Mouse (Mus musculus): ENCODE results near the gene Myd88. TPM values are rescaled to one million over a fixed set of nuclear protein-coding genes. Genes with fewer than 3 reads are reported as not detected.

The Myd88 gene
- 5.8 and 6.4 TPM in 2 replicates for polyA plus RNA-seq (2012; rRNA removed)
- polyA plus RNA-seq (2014; fragmentation: Nextera tagmentation; extraction: Ambion mirVana): 15.0 and 15.8 TPM in 2 replicates

DNA sequence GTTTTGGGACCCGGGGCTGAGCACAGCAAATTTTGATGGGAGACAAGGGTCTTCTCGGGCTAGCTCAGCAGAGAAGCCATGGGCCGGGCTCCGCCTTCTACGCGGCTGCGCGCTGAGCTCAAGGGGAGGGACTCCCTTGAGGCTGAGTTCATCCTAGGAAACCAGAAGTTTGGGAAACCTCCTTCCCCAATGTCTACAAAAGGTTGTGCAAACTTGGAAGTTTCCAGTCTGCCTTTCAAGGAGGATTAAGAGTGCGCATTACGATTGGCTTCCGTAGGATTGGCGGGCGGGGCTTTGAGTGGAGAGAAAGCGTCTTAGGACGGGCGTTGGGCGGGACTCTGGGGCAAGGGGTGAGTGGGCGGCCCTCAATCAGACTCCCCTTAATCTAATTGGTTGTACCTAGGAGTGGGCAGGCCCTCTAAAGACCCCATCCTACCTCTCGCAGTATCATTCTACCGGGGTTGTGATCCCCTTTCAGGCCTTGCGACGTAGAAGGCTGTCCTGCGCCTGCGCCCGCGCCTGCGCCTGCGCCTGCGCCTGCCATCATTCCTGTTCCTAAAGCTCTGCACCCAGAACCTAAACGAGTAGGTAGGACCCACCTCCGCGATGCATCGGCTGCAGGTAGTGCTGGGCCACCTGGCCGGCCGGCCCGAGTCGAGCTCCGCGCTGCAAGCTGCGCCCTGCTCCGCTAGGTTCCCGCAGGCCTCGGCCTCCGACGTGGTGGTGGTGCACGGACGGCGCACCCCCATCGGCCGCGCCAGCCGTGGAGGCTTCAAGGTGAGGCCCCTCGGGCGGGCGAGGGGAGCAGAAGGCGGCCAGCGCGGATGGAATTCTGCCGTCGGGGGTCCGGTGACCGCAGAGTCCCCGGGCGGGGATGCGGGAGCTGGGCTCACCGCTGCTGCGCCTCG is at the start of gene Myd88:
TSS of gene Myd88 (minus strand) at position 503 of the 908 bp plus-strand sequence.
- Histone ChIP-seq H3K9ac (replicated peaks) (peak within 1 kb of the TSS; percentile 92), H3K9me3 (ENCODE audit: control insufficient read depth, low read length) (no peaks in the 10 kb centered on the region)
- no peak for TF ChIP-seq CTCF (IDR thresholded peaks at IDR 0.05; ENCODE audit: low read depth)
- TF ChIP-seq EP300 (IDR thresholded peaks at IDR 0.05; ENCODE audit: low read depth): no peak

DNA sequence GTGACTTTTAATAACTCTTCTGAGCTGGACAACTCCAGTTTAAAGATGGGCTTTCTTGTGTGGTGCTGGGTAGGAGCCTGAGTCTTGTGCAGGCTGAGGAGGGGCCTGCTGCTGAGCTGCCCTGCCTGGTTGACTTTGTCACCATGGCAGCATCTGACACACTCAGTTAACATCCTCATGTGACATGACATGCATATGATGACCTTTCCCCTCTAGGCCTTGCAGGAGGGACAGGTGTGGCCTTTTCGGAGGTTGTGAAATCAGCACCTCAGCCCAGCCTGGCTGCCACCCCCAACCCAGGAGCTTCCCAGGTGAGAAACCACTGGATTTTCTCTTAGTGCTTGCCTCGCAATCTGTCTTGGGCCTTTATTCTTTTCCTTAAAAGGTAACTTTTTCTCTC is 49.0 kb upstream of the Myd88 start:
- Histone ChIP-seq H3K9me3 (ENCODE audit: control insufficient read depth, low read length) (no peaks in the 10 kb centered on the region), H3K4me1 (replicated peaks; ENCODE audit: control insufficient read depth in 2 of 2, insufficient read depth in 2 of 2, low read length in 1 of 2) (no peaks in the 10 kb centered on the region), H3K9ac (replicated peaks) (no peak overlapping the region), H3K4me2 (ENCODE audit: low read depth) (no peak overlapping the region), H3K4me3 (ENCODE audit: insufficient read depth in 1 of 2, low read depth in 2 of 2, low read length in 2 of 2) (no peak overlapping the region), H3K36me3 (replicated peaks; ENCODE audit: control insufficient read depth, insufficient read depth, low read depth) (no peaks in the 10 kb centered on the region), H3K27me3 (ENCODE audit: control insufficient read depth, insufficient read depth, low read length) (no peaks in the 10 kb centered on the region), H3K27ac (no peak overlapping the region)
- WGBS (ENCODE audit: insufficient replicate concordance): 72% methylated on average over 2 of the region's 2 CpGs
- ATAC-seq (ENCODE audit: insufficient read depth) (peak; percentile 23; the same call in 1 of the 2 replicates), DNase-seq (ENCODE audit: low read depth in 3 of 3, low spot score in 3 of 3) (no peak)
- TF ChIP-seq CTCF (IDR thresholded peaks at IDR 0.05; ENCODE audit: low read depth): no peak
- TF ChIP-seq EP300 (IDR thresholded peaks at IDR 0.05; ENCODE audit: low read depth): no peak

More for the DNA sequence above, at the start of gene Myd88:
- H3K27me3 ChIP-seq (ENCODE audit: control insufficient read depth, insufficient read depth, low read length): no peaks in the 10 kb centered on the region
- peak; percentile 95 for ATAC-seq (ENCODE audit: insufficient read depth)
- H3K4me3 ChIP-seq (ENCODE audit: insufficient read depth in 1 of 2, low read depth in 2 of 2, low read length in 2 of 2): peak within 1 kb of the TSS; percentile 81 to 94
- under 1% methylated on average over 68 of the region's 68 CpGs for WGBS (ENCODE audit: insufficient replicate concordance)
- peak within 1 kb of the TSS; percentile 92 for H3K27ac ChIP-seq
- peak within 1 kb of the TSS; percentile 99 for H3K4me2 ChIP-seq (ENCODE audit: low read depth)
- peaks cover 11 to 23% of the 10 kb centered on the region in 2 experiments for H3K4me1 ChIP-seq (replicated peaks; ENCODE audit: control insufficient read depth in 2 of 2, insufficient read depth in 2 of 2, low read length in 1 of 2)
- H3K36me3 ChIP-seq (replicated peaks; ENCODE audit: control insufficient read depth, insufficient read depth, low read depth): no peaks in the 10 kb centered on the region
- DNase-seq (ENCODE audit: low read depth in 3 of 3, low spot score in 3 of 3): peak; percentile 84 to 89 (median 86)

DNA sequence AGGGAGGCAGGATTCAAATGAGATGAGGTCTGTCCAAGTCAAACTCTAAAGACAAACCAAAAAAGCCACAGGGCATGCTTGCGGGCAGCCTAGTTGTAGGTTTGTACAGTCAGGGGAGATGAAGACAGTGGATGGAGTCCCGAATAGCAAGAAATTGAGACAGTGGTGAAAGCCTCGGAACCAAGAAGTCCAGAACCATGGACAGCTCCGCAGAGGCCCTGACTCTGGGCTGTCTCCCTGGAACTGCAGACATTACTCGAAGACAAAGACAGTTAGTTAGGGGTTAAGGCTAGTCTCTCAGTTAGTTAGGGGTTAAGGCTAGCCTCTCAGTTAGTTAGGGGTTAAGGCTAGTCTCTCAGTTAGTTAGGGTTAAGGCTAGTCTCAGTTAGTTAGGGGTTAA is 47.7 kb upstream of the Myd88 start:
- TF ChIP-seq EP300 (IDR thresholded peaks at IDR 0.05; ENCODE audit: low read depth) (no peak), CTCF (IDR thresholded peaks at IDR 0.05; ENCODE audit: low read depth) (no peak)
- no peaks in the 10 kb centered on the region for H3K9me3 ChIP-seq (ENCODE audit: control insufficient read depth, low read length)
- H3K4me2 ChIP-seq (ENCODE audit: low read depth): no peak overlapping the region
- no peaks in the 10 kb centered on the region for H3K27me3 ChIP-seq (ENCODE audit: control insufficient read depth, insufficient read depth, low read length)
- no peak overlapping the region for H3K27ac ChIP-seq
- H3K36me3 ChIP-seq (replicated peaks; ENCODE audit: control insufficient read depth, insufficient read depth, low read depth): no peaks in the 10 kb centered on the region
- ATAC-seq (ENCODE audit: insufficient read depth): no peak
- DNase-seq (ENCODE audit: low read depth in 3 of 3, low spot score in 3 of 3): no peak
- H3K4me3 ChIP-seq (ENCODE audit: insufficient read depth in 1 of 2, low read depth in 2 of 2, low read length in 2 of 2): no peak overlapping the region
- WGBS (ENCODE audit: insufficient replicate concordance): 45% methylated on average over 5 of the region's 5 CpGs
- no peaks in the 10 kb centered on the region for H3K4me1 ChIP-seq (replicated peaks; ENCODE audit: control insufficient read depth in 2 of 2, insufficient read depth in 2 of 2, low read length in 1 of 2)
- H3K9ac ChIP-seq (replicated peaks): no peak overlapping the region

DNA sequence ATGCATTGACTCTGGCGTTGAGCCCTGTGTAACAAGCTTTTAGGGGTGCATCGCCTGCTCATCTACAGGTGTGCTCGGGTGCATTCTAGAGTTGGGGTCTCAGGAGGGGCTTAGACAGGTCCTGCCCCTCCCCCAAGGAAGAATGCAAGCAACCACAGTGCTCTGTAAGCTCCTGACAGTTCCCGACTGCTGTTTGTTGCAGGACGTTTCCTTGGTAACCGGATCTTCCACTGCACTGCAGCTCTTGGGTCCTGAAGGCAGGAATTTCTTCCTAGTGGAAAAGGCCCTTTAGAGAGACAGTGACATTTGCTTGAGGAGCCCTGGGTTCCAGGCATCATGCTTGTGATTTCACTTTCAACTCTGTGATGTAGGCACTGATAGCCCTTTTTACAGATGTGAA is 41.4 kb upstream of the Myd88 start:
- Histone ChIP-seq H3K4me2 (ENCODE audit: low read depth) (no peak overlapping the region), H3K27ac (no peak overlapping the region), H3K4me1 (replicated peaks; ENCODE audit: control insufficient read depth in 2 of 2, insufficient read depth in 2 of 2, low read length in 1 of 2) (no peaks in the 10 kb centered on the region), H3K36me3 (replicated peaks; ENCODE audit: control insufficient read depth, insufficient read depth, low read depth) (no peaks in the 10 kb centered on the region), H3K9ac (replicated peaks) (no peak overlapping the region), H3K4me3 (ENCODE audit: insufficient read depth in 1 of 2, low read depth in 2 of 2, low read length in 2 of 2) (no peak overlapping the region), H3K9me3 (ENCODE audit: control insufficient read depth, low read length) (no peaks in the 10 kb centered on the region), H3K27me3 (ENCODE audit: control insufficient read depth, insufficient read depth, low read length) (no peaks in the 10 kb centered on the region)
- TF ChIP-seq CTCF (IDR thresholded peaks at IDR 0.05; ENCODE audit: low read depth) (no peak), EP300 (IDR thresholded peaks at IDR 0.05; ENCODE audit: low read depth) (no peak)
- 60% methylated on average over 6 of the region's 6 CpGs for WGBS (ENCODE audit: insufficient replicate concordance)
- no peak for DNase-seq (ENCODE audit: low read depth in 3 of 3, low spot score in 3 of 3)
- no peak for ATAC-seq (ENCODE audit: insufficient read depth)

DNA sequence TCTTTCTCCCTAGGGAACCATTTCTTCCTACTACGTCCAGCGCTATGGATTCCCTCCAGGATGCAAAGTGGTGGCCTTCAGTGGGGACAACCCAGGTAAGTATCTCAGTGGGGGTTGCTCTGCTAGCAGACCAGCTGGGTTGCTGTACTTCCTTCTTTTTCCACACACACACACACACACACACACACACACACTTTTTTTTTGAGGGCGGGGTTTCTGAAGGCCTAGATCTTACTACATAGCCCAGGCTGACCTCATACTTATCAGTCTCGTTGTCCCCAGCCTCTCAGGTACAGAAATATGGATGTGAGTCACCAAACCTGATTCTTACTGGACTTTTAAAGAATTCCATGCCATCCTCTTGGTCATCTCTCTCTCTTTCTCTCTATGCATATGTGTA is 37.0 kb upstream of the Myd88 start:
- no peak overlapping the region for H3K4me3 ChIP-seq (ENCODE audit: insufficient read depth in 1 of 2, low read depth in 2 of 2, low read length in 2 of 2)
- no peak for TF ChIP-seq CTCF (IDR thresholded peaks at IDR 0.05; ENCODE audit: low read depth)
- no peak for TF ChIP-seq EP300 (IDR thresholded peaks at IDR 0.05; ENCODE audit: low read depth)
- no peak overlapping the region for H3K9ac ChIP-seq (replicated peaks)
- DNase-seq (ENCODE audit: low read depth in 3 of 3, low spot score in 3 of 3) (no peak), ATAC-seq (ENCODE audit: insufficient read depth) (no peak)
- no peak overlapping the region for H3K4me2 ChIP-seq (ENCODE audit: low read depth)
- H3K4me1 ChIP-seq (replicated peaks; ENCODE audit: control insufficient read depth in 2 of 2, insufficient read depth in 2 of 2, low read length in 1 of 2): no peaks in the 10 kb centered on the region
- no peaks in the 10 kb centered on the region for H3K27me3 ChIP-seq (ENCODE audit: control insufficient read depth, insufficient read depth, low read length)
- H3K36me3 ChIP-seq (replicated peaks; ENCODE audit: control insufficient read depth, insufficient read depth, low read depth): no peaks in the 10 kb centered on the region
- no peaks in the 10 kb centered on the region for H3K9me3 ChIP-seq (ENCODE audit: control insufficient read depth, low read length)
- WGBS (ENCODE audit: insufficient replicate concordance): 66% methylated on average over 4 of the region's 4 CpGs
- H3K27ac ChIP-seq: no peak overlapping the region

Data from liver, embryonic 14.5 days (tissue).